Mouse (Mus musculus): ENCODE results near the gene Sbno2. TPM values are rescaled to one million over a fixed set of nuclear protein-coding genes. Genes with fewer than 3 reads are reported as not detected.

The Sbno2 gene
- polyA plus RNA-seq, 1 experiment from 2014 or later = 16.8 TPM

DNA sequence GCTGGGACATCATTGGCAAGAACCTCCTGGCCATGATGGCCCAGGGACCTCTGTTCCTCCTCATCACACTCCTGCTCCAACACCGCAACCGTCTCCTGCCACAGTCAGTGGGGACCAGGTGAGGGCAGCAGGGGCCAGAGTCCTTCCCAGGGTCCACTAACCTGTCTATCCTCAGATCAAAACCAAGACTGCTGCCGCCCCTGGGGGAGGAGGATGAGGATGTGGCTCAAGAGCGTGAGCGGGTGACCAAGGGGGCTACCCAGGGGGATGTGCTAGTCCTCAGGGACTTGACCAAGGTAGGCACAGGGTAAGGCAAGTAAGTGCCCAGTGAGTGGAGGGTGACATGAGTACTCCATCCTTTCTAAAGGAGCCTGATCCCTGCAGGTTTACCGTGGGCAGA lies 93.6 kb downstream of the Sbno2 start:
- H3K36me3 ChIP-seq (replicated peaks) = peaks cover 14% of the 10 kb centered on the region
- H3K9ac ChIP-seq = no peak overlapping the region
- 83% methylated on average over 6 of the region's 6 CpGs for WGBS
- peaks cover 13% of the 10 kb centered on the region for H3K9me3 ChIP-seq
- H3K4me2 ChIP-seq = no peak overlapping the region
- no peak for ATAC-seq (replicated peaks)
- H3K27ac ChIP-seq = no peak overlapping the region
- H3K27me3 ChIP-seq (replicated peaks) = peaks cover 37% of the 10 kb centered on the region
- no peaks in the 10 kb centered on the region for H3K4me1 ChIP-seq
- H3K4me3 ChIP-seq = no peak overlapping the region

Other genes starting within 250 kb of the Sbno2 start
- gene Prtn3, start 231.1 kb downstream of the Sbno2 start, polyA plus RNA-seq (2015; fragmentation: Nextera tagmentation; extraction: Ambion mirVana) = 12.2 and 13.3 TPM in 2 replicates
- gene Plppr3, start 230.9 kb downstream of the Sbno2 start, polyA plus RNA-seq (2015; fragmentation: Nextera tagmentation; extraction: Ambion mirVana) = 496 and 503 TPM in 2 replicates
- gene Elane, start 219.3 kb downstream of the Sbno2 start, polyA plus RNA-seq (2015; fragmentation: Nextera tagmentation; extraction: Ambion mirVana) = 1.2 TPM in 1 of 2 replicates, not detected in the other
- not detected in 2 replicates for gene Cfd, start 214.7 kb downstream of the Sbno2 start, polyA plus RNA-seq (2015; fragmentation: Nextera tagmentation; extraction: Ambion mirVana)
- gene Med16, start 196.6 kb downstream of the Sbno2 start, polyA plus RNA-seq (2015; fragmentation: Nextera tagmentation; extraction: Ambion mirVana) = 64.5 and 66.5 TPM in 2 replicates
- gene Gm26602, start 194.7 kb downstream of the Sbno2 start, polyA plus RNA-seq (2015; fragmentation: Nextera tagmentation; extraction: Ambion mirVana) = not detected in 2 replicates
- 3.1 and 3.3 TPM in 2 replicates for gene Kiss1r, start 188.6 kb downstream of the Sbno2 start, polyA plus RNA-seq (2015; fragmentation: Nextera tagmentation; extraction: Ambion mirVana)
- gene R3hdm4, start 184.4 kb downstream of the Sbno2 start, polyA plus RNA-seq (2015; fragmentation: Nextera tagmentation; extraction: Ambion mirVana) = 292 and 296 TPM in 2 replicates
- gene Arid3a, start 178.5 kb downstream of the Sbno2 start, polyA plus RNA-seq (2015; fragmentation: Nextera tagmentation; extraction: Ambion mirVana) = 2.9 and 4.7 TPM in 2 replicates
- gene Wdr18, start 145.4 kb downstream of the Sbno2 start, polyA plus RNA-seq (2015; fragmentation: Nextera tagmentation; extraction: Ambion mirVana) = 87.3 and 87.5 TPM in 2 replicates
- 0.34 and 0.66 TPM in 2 replicates for gene Grin3b, start 134.9 kb downstream of the Sbno2 start, polyA plus RNA-seq (2015; fragmentation: Nextera tagmentation; extraction: Ambion mirVana)
- gene Tmem259, start 121.2 kb downstream of the Sbno2 start, polyA plus RNA-seq (2015; fragmentation: Nextera tagmentation; extraction: Ambion mirVana) = 24.3 and 28.3 TPM in 2 replicates
- 28.6 and 34.4 TPM in 2 replicates for gene Cnn2, start 117.0 kb downstream of the Sbno2 start, polyA plus RNA-seq (2015; fragmentation: Nextera tagmentation; extraction: Ambion mirVana)
- gene Abca7, start 109.1 kb downstream of the Sbno2 start, polyA plus RNA-seq (2015; fragmentation: Nextera tagmentation; extraction: Ambion mirVana) = 4.4 and 4.8 TPM in 2 replicates
- 1.9 and 2.2 TPM in 2 replicates for gene Arhgap45, start 88.9 kb downstream of the Sbno2 start, polyA plus RNA-seq (2015; fragmentation: Nextera tagmentation; extraction: Ambion mirVana)
- 132 and 148 TPM in 2 replicates for gene Polr2e, start 65.8 kb downstream of the Sbno2 start, polyA plus RNA-seq (2015; fragmentation: Nextera tagmentation; extraction: Ambion mirVana)
- gene Gpx4, start 58.4 kb downstream of the Sbno2 start, polyA plus RNA-seq (2015; fragmentation: Nextera tagmentation; extraction: Ambion mirVana) = 522 and 546 TPM in 2 replicates
- 19.6 and 20.5 TPM in 2 replicates for gene Stk11, start 10.2 kb upstream of the Sbno2 start, polyA plus RNA-seq (2015; fragmentation: Nextera tagmentation; extraction: Ambion mirVana)
- gene Atp5d, start 33.1 kb upstream of the Sbno2 start, polyA plus RNA-seq (2015; fragmentation: Nextera tagmentation; extraction: Ambion mirVana) = 444 and 468 TPM in 2 replicates
- 65.7 and 66.9 TPM in 2 replicates for gene Cbarp, start 35.3 kb upstream of the Sbno2 start, polyA plus RNA-seq (2015; fragmentation: Nextera tagmentation; extraction: Ambion mirVana)
- 29.5 and 29.9 TPM in 2 replicates for gene Midn, start 42.7 kb upstream of the Sbno2 start, polyA plus RNA-seq (2015; fragmentation: Nextera tagmentation; extraction: Ambion mirVana)
- 364 and 392 TPM in 2 replicates for gene Cirbp, start 60.4 kb upstream of the Sbno2 start, polyA plus RNA-seq (2015; fragmentation: Nextera tagmentation; extraction: Ambion mirVana)
- gene 1600002K03Rik, start 67.4 kb upstream of the Sbno2 start, polyA plus RNA-seq (2015; fragmentation: Nextera tagmentation; extraction: Ambion mirVana) = 13.3 and 14.7 TPM in 2 replicates
- 53.4 and 54.6 TPM in 2 replicates for gene Efna2, start 73.9 kb upstream of the Sbno2 start, polyA plus RNA-seq (2015; fragmentation: Nextera tagmentation; extraction: Ambion mirVana)
- 56.4 and 59.5 TPM in 2 replicates for gene Mum1, start 120.9 kb upstream of the Sbno2 start, polyA plus RNA-seq (2015; fragmentation: Nextera tagmentation; extraction: Ambion mirVana)
- 290 and 305 TPM in 2 replicates for gene Ndufs7, start 143.6 kb upstream of the Sbno2 start, polyA plus RNA-seq (2015; fragmentation: Nextera tagmentation; extraction: Ambion mirVana)
- 16.8 and 18.9 TPM in 2 replicates for gene Gamt, start 155.4 kb upstream of the Sbno2 start, polyA plus RNA-seq (2015; fragmentation: Nextera tagmentation; extraction: Ambion mirVana)
- 60.5 and 60.8 TPM in 2 replicates for gene Dazap1, start 155.9 kb upstream of the Sbno2 start, polyA plus RNA-seq (2015; fragmentation: Nextera tagmentation; extraction: Ambion mirVana)
- gene Rps15, start 186.9 kb upstream of the Sbno2 start, polyA plus RNA-seq (2015; fragmentation: Nextera tagmentation; extraction: Ambion mirVana) = 516 and 528 TPM in 2 replicates
- gene Apc2, start 190.4 kb upstream of the Sbno2 start, polyA plus RNA-seq (2015; fragmentation: Nextera tagmentation; extraction: Ambion mirVana) = 223 and 247 TPM in 2 replicates
- gene 2310011J03Rik, start 215.0 kb upstream of the Sbno2 start, polyA plus RNA-seq (2015; fragmentation: Nextera tagmentation; extraction: Ambion mirVana) = 25.4 and 28.0 TPM in 2 replicates
- gene Pcsk4, start 223.9 kb upstream of the Sbno2 start, polyA plus RNA-seq (2015; fragmentation: Nextera tagmentation; extraction: Ambion mirVana) = 4.4 and 5.8 TPM in 2 replicates
- gene Reep6, start 224.4 kb upstream of the Sbno2 start, polyA plus RNA-seq (2015; fragmentation: Nextera tagmentation; extraction: Ambion mirVana) = 5.5 TPM in 2 replicates
- gene Adamtsl5, start 242.8 kb upstream of the Sbno2 start, polyA plus RNA-seq (2015; fragmentation: Nextera tagmentation; extraction: Ambion mirVana) = 0.67 and 0.79 TPM in 2 replicates

Data from midbrain, embryonic 15.5 days (tissue).